Mouse (Mus musculus): ENCODE results near the gene Selenon. TPM values are rescaled to one million over a fixed set of nuclear protein-coding genes. Genes with fewer than 3 reads are reported as not detected.

The Selenon gene
- polyA plus RNA-seq, 1 experiment from 2014 or later: 17.2 TPM

GRCm38 (mm10) chr4:134572449-134573300 lies 20.7 kb upstream of the Selenon start:
- H3K9ac ChIP-seq: no peak overlapping the region
- H3K4me1 ChIP-seq: peaks cover 3% of the 10 kb centered on the region; the same call in 1 of the 2 replicates
- H3K36me3 ChIP-seq: no peaks in the 10 kb centered on the region
- 0 out of 2 replicates have a peak, but pooled peaks cover 5% of the 10 kb centered on the region for H3K27me3 ChIP-seq
- no peaks in the 10 kb centered on the region for H3K9me3 ChIP-seq
- H3K4me3 ChIP-seq: no peak overlapping the region
- 81% methylated on average over 24 of the region's 24 CpGs for WGBS
- no peak overlapping the region for H3K27ac ChIP-seq
- ATAC-seq (ENCODE audit: insufficient number of reproducible peaks, low FRiP score, low TSS enrichment, low read depth): no peak
- no peak overlapping the region for H3K4me2 ChIP-seq

GRCm38 (mm10) chr4:134570704-134571451 lies 18.9 kb upstream of the Selenon start:
- H3K27ac ChIP-seq: no peak overlapping the region
- WGBS: 77% methylated on average over 14 of the region's 14 CpGs
- H3K9ac ChIP-seq: no peak overlapping the region
- no peak overlapping the region for H3K4me2 ChIP-seq
- peaks cover 5% of the 10 kb centered on the region; the same call in 1 of the 2 replicates for H3K4me1 ChIP-seq
- H3K27me3 ChIP-seq: 0 out of 2 replicates have a peak, but pooled peaks cover 5% of the 10 kb centered on the region
- H3K9me3 ChIP-seq: no peaks in the 10 kb centered on the region
- ATAC-seq (ENCODE audit: insufficient number of reproducible peaks, low FRiP score, low TSS enrichment, low read depth): no peak
- peaks cover 1% of the 10 kb centered on the region; the same call in 1 of the 2 replicates for H3K36me3 ChIP-seq
- H3K4me3 ChIP-seq: no peak overlapping the region

GRCm38 (mm10) chr4:134569831-134570230 lies 17.9 kb upstream of the Selenon start:
- no peak for ATAC-seq (ENCODE audit: insufficient number of reproducible peaks, low FRiP score, low TSS enrichment, low read depth)
- peaks cover 5% of the 10 kb centered on the region; the same call in 1 of the 2 replicates for H3K4me1 ChIP-seq
- no peak overlapping the region for H3K9ac ChIP-seq
- no peak overlapping the region for H3K4me3 ChIP-seq
- H3K9me3 ChIP-seq: no peaks in the 10 kb centered on the region
- peaks cover 11% of the 10 kb centered on the region for H3K36me3 ChIP-seq
- 76% methylated on average over 8 of the region's 8 CpGs for WGBS
- 0 out of 2 replicates have a peak, but pooled peaks cover 5% of the 10 kb centered on the region for H3K27me3 ChIP-seq
- no peak overlapping the region for H3K4me2 ChIP-seq
- no peak overlapping the region for H3K27ac ChIP-seq

- ATAC-seq (ENCODE audit: insufficient number of reproducible peaks, low FRiP score, low TSS enrichment, low read depth): no peak
These were observed 17.2 kb upstream of the Selenon start for GRCm38 (mm10) chr4:134569205-134569604.

GRCm38 (mm10) chr4:134567377-134568226 lies 15.6 kb upstream of the Selenon start:
- Histone ChIP-seq H3K27me3 (0 out of 2 replicates have a peak, but pooled peaks cover 5% of the 10 kb centered on the region), H3K4me1 (peaks cover 5% of the 10 kb centered on the region; the same call in 1 of the 2 replicates), H3K9ac (no peak overlapping the region), H3K27ac (no peak overlapping the region), H3K36me3 (peaks cover 15% of the 10 kb centered on the region), H3K4me2 (no peak overlapping the region), H3K4me3 (no peak overlapping the region), H3K9me3 (no peaks in the 10 kb centered on the region)
- no peak for ATAC-seq (ENCODE audit: insufficient number of reproducible peaks, low FRiP score, low TSS enrichment, low read depth)
- WGBS: 39% methylated on average over 19 of the region's 19 CpGs

More at GRCm38 (mm10) chr4:134569205-134569604, 17.2 kb upstream of the Selenon start:
- Histone ChIP-seq H3K9ac (no peak overlapping the region), H3K4me3 (no peak overlapping the region), H3K36me3 (peaks cover 12% of the 10 kb centered on the region), H3K4me1 (peaks cover 5% of the 10 kb centered on the region; the same call in 1 of the 2 replicates), H3K4me2 (no peak overlapping the region), H3K9me3 (no peaks in the 10 kb centered on the region), H3K27ac (no peak overlapping the region), H3K27me3 (0 out of 2 replicates have a peak, but pooled peaks cover 5% of the 10 kb centered on the region)
- WGBS: 77% methylated on average over 6 of the region's 6 CpGs

- 71% methylated on average over 6 of the region's 6 CpGs for WGBS
- H3K4me3 ChIP-seq: no peak overlapping the region
- H3K27ac ChIP-seq: no peak overlapping the region
- no peak overlapping the region for H3K9ac ChIP-seq
- H3K27me3 ChIP-seq: 0 out of 2 replicates have a peak, but pooled peaks cover 5% of the 10 kb centered on the region
- H3K4me1 ChIP-seq: peaks cover 5% of the 10 kb centered on the region; the same call in 1 of the 2 replicates
- no peak for ATAC-seq (ENCODE audit: insufficient number of reproducible peaks, low FRiP score, low TSS enrichment, low read depth)
- no peaks in the 10 kb centered on the region for H3K9me3 ChIP-seq
- peaks cover 15% of the 10 kb centered on the region for H3K36me3 ChIP-seq
- no peak overlapping the region for H3K4me2 ChIP-seq
These were observed 12.1 kb upstream of the Selenon start for GRCm38 (mm10) chr4:134564093-134564492.

GRCm38 (mm10) chr4:134563624-134564023 lies 11.7 kb upstream of the Selenon start:
- 91% methylated on average over 16 of the region's 16 CpGs for WGBS
- Histone ChIP-seq H3K4me3 (no peak overlapping the region), H3K9me3 (no peaks in the 10 kb centered on the region), H3K36me3 (peaks cover 15% of the 10 kb centered on the region), H3K27ac (no peak overlapping the region), H3K9ac (no peak overlapping the region), H3K4me1 (peaks cover 7% of the 10 kb centered on the region), H3K4me2 (no peak overlapping the region), H3K27me3 (0 out of 2 replicates have a peak, but pooled peaks cover 4% of the 10 kb centered on the region)
- no peak for ATAC-seq (ENCODE audit: insufficient number of reproducible peaks, low FRiP score, low TSS enrichment, low read depth)

- Histone ChIP-seq H3K4me1 (peaks cover 14% of the 10 kb centered on the region), H3K9me3 (no peaks in the 10 kb centered on the region), H3K27me3 (no peaks in the 10 kb centered on the region), H3K4me3 (no peak overlapping the region), H3K27ac (no peak overlapping the region), H3K36me3 (peaks cover 15% of the 10 kb centered on the region), H3K4me2 (no peak overlapping the region), H3K9ac (no peak overlapping the region)
- 82% methylated on average over 2 of the region's 2 CpGs for WGBS
- no peak for ATAC-seq (ENCODE audit: insufficient number of reproducible peaks, low FRiP score, low TSS enrichment, low read depth)
These were observed 10.0 kb upstream of the Selenon start for GRCm38 (mm10) chr4:134562014-134562413.

- WGBS: 79% methylated on average over 8 of the region's 8 CpGs
- Histone ChIP-seq H3K9me3 (no peaks in the 10 kb centered on the region), H3K27me3 (no peaks in the 10 kb centered on the region), H3K4me1 (peaks cover 14% of the 10 kb centered on the region), H3K36me3 (peaks cover 12% of the 10 kb centered on the region), H3K4me2 (no peak overlapping the region), H3K27ac (no peak overlapping the region), H3K9ac (no peak overlapping the region), H3K4me3 (no peak overlapping the region)
- ATAC-seq (ENCODE audit: insufficient number of reproducible peaks, low FRiP score, low TSS enrichment, low read depth): no peak
These were observed 8.7 kb upstream of the Selenon start for GRCm38 (mm10) chr4:134560699-134561098.

- no peak overlapping the region for H3K9ac ChIP-seq
- 0 out of 2 replicates have a peak, but pooled peaks cover 3% of the 10 kb centered on the region for H3K36me3 ChIP-seq
- H3K4me1 ChIP-seq: peaks cover 14% of the 10 kb centered on the region
- no peaks in the 10 kb centered on the region for H3K27me3 ChIP-seq
- no peak overlapping the region for H3K27ac ChIP-seq
- no peak for ATAC-seq (ENCODE audit: insufficient number of reproducible peaks, low FRiP score, low TSS enrichment, low read depth)
- H3K4me2 ChIP-seq: no peak overlapping the region
- WGBS: 72% methylated on average over 7 of the region's 7 CpGs
- H3K4me3 ChIP-seq: no peak overlapping the region
- H3K9me3 ChIP-seq: no peaks in the 10 kb centered on the region
These were observed 7.2 kb upstream of the Selenon start for GRCm38 (mm10) chr4:134559154-134559553.

GRCm38 (mm10) chr4:134558570-134559113 lies 6.7 kb upstream of the Selenon start:
- Histone ChIP-seq H3K27me3 (no peaks in the 10 kb centered on the region), H3K9ac (no peak overlapping the region), H3K27ac (peak overlapping the region; percentile 61), H3K4me3 (no peak overlapping the region), H3K9me3 (no peaks in the 10 kb centered on the region), H3K4me2 (no peak overlapping the region), H3K4me1 (peaks cover 14% of the 10 kb centered on the region), H3K36me3 (0 out of 2 replicates have a peak, but pooled peaks cover 3% of the 10 kb centered on the region)
- WGBS: 28% methylated on average over 9 of the region's 9 CpGs
- ATAC-seq (ENCODE audit: insufficient number of reproducible peaks, low FRiP score, low TSS enrichment, low read depth): no peak

Data from limb, embryonic 15.5 days (tissue).